16 mouse cellular contexts compared by ENCODE assay signal in the genomic region with DNA sequence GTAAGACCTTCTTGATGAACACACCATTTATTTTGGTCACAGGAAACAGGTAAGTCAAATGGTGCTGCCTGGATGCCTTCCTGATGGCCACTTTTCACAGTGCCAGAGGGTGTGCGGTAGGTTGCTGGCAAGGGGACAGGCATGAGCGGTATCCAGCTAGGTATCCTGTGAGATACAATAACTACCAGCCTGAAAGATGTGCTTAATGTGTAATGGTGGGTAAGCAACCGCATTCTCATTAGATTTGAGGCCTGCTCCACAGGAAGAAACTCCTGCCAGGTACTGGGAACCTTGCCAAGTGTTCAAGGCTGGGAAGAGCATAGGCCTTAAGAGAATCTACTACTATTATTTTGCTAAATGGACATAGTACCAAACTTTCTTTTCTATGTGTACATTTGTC. TPM values are rescaled to one million over a fixed set of nuclear protein-coding genes. Genes with fewer than 3 reads are reported as not detected.
DNase-seq lines count a peak whose midpoint lies in the region; ATAC-seq and TF ChIP-seq lines count a peak whose summit lies in the region.
"Had no signal": no experiment of that assay in that cellular context is flagged by ENCODE, and none has a peak within 500 bp of the region (broad histone marks: within the 10 kb centered on the region; RNA-seq: fewer than 3 reads in every experiment).

No protein-coding gene starts in this region.

- no peak overlapping the region for H3K4me2 ChIP-seq in kidney, embryonic 15.5 days
- H3K4me2 ChIP-seq: heart, embryonic 13.5 days had no signal

- H3K27me3 ChIP-seq in kidney, adult 2 months (replicated peaks; ENCODE audit: control insufficient read depth, insufficient read depth, low read length), result no peaks in the 10 kb centered on the region
- H3K27me3 ChIP-seq in kidney, embryonic 15.5 days, result no peaks in the 10 kb centered on the region
- H3K27me3 ChIP-seq: heart, embryonic 13.5 days had no signal

- no peak for TF ChIP-seq POLR2A in kidney, adult 2 months (IDR thresholded peaks at IDR 0.05; ENCODE audit: low read depth, low read length)

- 64% methylated on average over 3 of the region's 3 CpGs for WGBS in kidney, adult 2 months
- WGBS in kidney, embryonic 15.5 days, result 84% methylated on average over 3 of the region's 3 CpGs

- no peak overlapping the region for H3K9ac ChIP-seq in kidney, embryonic 15.5 days
- H3K9ac ChIP-seq: heart, embryonic 13.5 days had no signal

- H3K4me3 ChIP-seq in kidney, adult 2 months (ENCODE audit: insufficient read depth, low read depth, low read length), result no peak overlapping the region
- H3K4me3 ChIP-seq in kidney, embryonic 15.5 days (replicated peaks), result no peak overlapping the region
- H3K4me3 ChIP-seq: heart, embryonic 13.5 days had no signal

- H3K9me3 ChIP-seq in kidney, embryonic 15.5 days (replicated peaks), result no peaks in the 10 kb centered on the region
- H3K9me3 ChIP-seq: heart, embryonic 13.5 days had no signal

- no peak for ATAC-seq in kidney, embryonic 15.5 days (replicated peaks; ENCODE audit: low FRiP score)
- ATAC-seq: activated CD4-positive, CD25-positive, alpha-beta regulatory T cell, adult 4 months; intestine, embryonic 16.5 days had no signal

- no peak for TF ChIP-seq CTCF in kidney, adult 2 months (conservative IDR thresholded peaks at IDR 0.05; ENCODE audit: insufficient read depth, insufficient read length, low read depth, low read length)

- no peaks in the 10 kb centered on the region for H3K36me3 ChIP-seq in kidney, adult 2 months (ENCODE audit: control insufficient read depth, insufficient read depth, low read length)
- H3K36me3 ChIP-seq in kidney, embryonic 15.5 days, result no peaks in the 10 kb centered on the region
- H3K36me3 ChIP-seq: heart, embryonic 13.5 days had no signal

- no peak overlapping the region for H3K27ac ChIP-seq in kidney, adult 2 months (ENCODE audit: insufficient read depth, low read depth, low read length)
- H3K27ac ChIP-seq in kidney, embryonic 15.5 days, result no peak overlapping the region
- H3K27ac ChIP-seq: heart, embryonic 13.5 days had no signal

- no peaks in the 10 kb centered on the region for H3K4me1 ChIP-seq in kidney, adult 2 months (ENCODE audit: control insufficient read depth, insufficient read depth, low read length)
- no peaks in the 10 kb centered on the region for H3K4me1 ChIP-seq in kidney, embryonic 15.5 days

- peak; percentile 25 for DNase-seq in adrenal gland, postnatal 14 days
- DNase-seq in adrenal gland, postnatal 4 days (ENCODE audit: low spot score in 2 of 2), result no peak
- peak; percentile 51 for DNase-seq in kidney, adult 2 months
- peak; percentile 33 to 35 for DNase-seq in adrenal gland, postnatal 36 days
- peak; percentile 59 for DNase-seq in cerebellum, adult 8-10 months
- DNase-seq in ovary, postnatal 14 days (ENCODE audit: low spot score), result no peak
- DNase-seq in gastrocnemius, postnatal 4 days (ENCODE audit: low spot score in 2 of 2), result no peak
- DNase-seq: gastrocnemius, postnatal 25 days; heart, postnatal 4 days; layer of hippocampus, postnatal 36 days; midbrain, embryonic 14.5 days; right cerebral cortex, postnatal 25 days had no signal

RNA-seq across cellular contexts. Expression of gene Ube2e1, which starts 9.4 kb away (rescaled TPM):
- 64.7 and 67.0 TPM in 2 replicates for total RNA-seq in adrenal gland, postnatal 14 days (2021)
- 10 to 100 TPM; 79.1 to 80.1 TPM for total RNA-seq in adrenal gland, postnatal 4 days (2021)
- polyA plus RNA-seq in kidney, adult 2 months (2012; rRNA removed), result 38.1 and 51.8 TPM in 2 replicates
- 140 and 148 TPM in 2 replicates for polyA plus RNA-seq in kidney, embryonic 15.5 days (2015; fragmentation: Nextera tagmentation; extraction: Ambion mirVana)
- total RNA-seq in adrenal gland, postnatal 36 days (2021), result 10 to 100 TPM; 71.8 to 75.0 TPM
- total RNA-seq in gastrocnemius, postnatal 4 days (2021), result 100 to 1,000 TPM in 1 of 2 experiments, 10 to 100 TPM in 1; 96.6 to 102 TPM

Comparison
In these comparisons a context has a peak if more than half of its experiments do, and no peak if none do; other contexts are left out.
1. DNase-seq: peak in adrenal gland, postnatal 14 days (single experiment), kidney, adult 2 months (single experiment), adrenal gland, postnatal 36 days (2 of 2) and cerebellum, adult 8-10 months (single experiment); none in adrenal gland, postnatal 4 days (0 of 2), ovary, postnatal 14 days (single experiment) and gastrocnemius, postnatal 4 days (0 of 2).